7 mouse cellular contexts compared by ENCODE assay signal in genomic region chr14:105295820-105296582, GRCm38 (mm10). TPM values are rescaled to one million over a fixed set of nuclear protein-coding genes. Genes with fewer than 3 reads are reported as not detected.
DNase-seq lines count a peak whose midpoint lies in the region; ATAC-seq and TF ChIP-seq lines count a peak whose summit lies in the region.

No protein-coding gene starts in this region.

- DNase-seq in left cerebral cortex, adult 2 months (ENCODE audit: extremely low spot score in 1 of 2, low spot score in 2 of 2) = no peak
- DNase-seq in left cerebral cortex, postnatal 4 days = no peak
- peak; percentile 36 for DNase-seq in Muller cell, postnatal 12 days (ENCODE audit: inconsistent ontology term)
- DNase-seq in embryo, embryonic 11.5 days (ENCODE audit: low read depth, low spot score) = peak; percentile 31
- no peak for DNase-seq in thymus, adult 2 months
- DNase-seq in adrenal gland, adult 8-10 months = no peak

- peak; percentile 79 for TF ChIP-seq CTCF in left cerebral cortex, adult 2 months (IDR thresholded peaks at IDR 0.05)
- TF ChIP-seq CTCF in thymus, adult 2 months (IDR thresholded peaks at IDR 0.05; ENCODE audit: borderline replicate concordance, control insufficient read depth, extremely low read depth, insufficient read depth, low read length, poor library complexity) = no peak

- no peak for TF ChIP-seq POLR2A in thymus, adult 2 months (IDR thresholded peaks at IDR 0.05; ENCODE audit: control insufficient read depth, extremely low read depth, insufficient read depth, low read length, poor library complexity)

- ATAC-seq in megakaryocyte progenitor cell, adult 5-6 weeks (replicated peaks; ENCODE audit: poor library complexity) = peak; percentile 90

- no peak overlapping the region for H3K27ac ChIP-seq in left cerebral cortex, adult 2 months
- H3K27ac ChIP-seq in thymus, adult 2 months (ENCODE audit: control insufficient read depth, insufficient read depth, low read length) = no peak overlapping the region

- no peak overlapping the region for H3K4me3 ChIP-seq in left cerebral cortex, adult 2 months
- H3K4me3 ChIP-seq in thymus, adult 2 months (ENCODE audit: control insufficient read depth, insufficient read depth, low read length) = no peak overlapping the region

- no peaks in the 10 kb centered on the region for H3K27me3 ChIP-seq in thymus, adult 2 months (ENCODE audit: control insufficient read depth, insufficient read depth, low read length)

- peaks cover 3% of the 10 kb centered on the region; the same call in 1 of the 2 replicates for H3K36me3 ChIP-seq in thymus, adult 2 months (ENCODE audit: control insufficient read depth, insufficient read depth, low read length)

- WGBS in thymus, adult 2 months = 64% methylated on average over 6 of the region's 6 CpGs

- intact Hi-C loops in left cerebral cortex, adult 2 months (cut with DNase I) = loop anchor here (2.0 to 10.0 kb wide), 3 partner anchors 63 to 1261 kb away; no protein-coding TSS in a partner anchor
- intact Hi-C loops in left cerebral cortex, postnatal 4 days (cut with DNase I) = loop anchor here (5.0 kb wide), 1 partner anchor 114 kb away; no protein-coding TSS in a partner anchor

- H3K4me1 ChIP-seq in thymus, adult 2 months (replicated peaks; ENCODE audit: control insufficient read depth, insufficient read depth, low read length) = no peaks in the 10 kb centered on the region

RNA-seq across cellular contexts. Expression of gene Ndfip2, which starts 37.6 kb away (rescaled TPM):
- total RNA-seq in left cerebral cortex, adult 2 months (2021) = 100 to 1,000 TPM in 1 of 2 experiments, 10 to 100 TPM in 1; 97.9 to 103 TPM
- 10 to 100 TPM; 79.2 to 80.4 TPM for total RNA-seq in left cerebral cortex, postnatal 4 days (2021)
- total RNA-seq in megakaryocyte progenitor cell, adult 5-6 weeks (2015) = 15.5 and 21.0 TPM in 2 replicates
- total RNA-seq in megakaryocyte progenitor cell, adult 5-6 weeks (2017) = 12.0 and 13.7 TPM in 2 replicates
- polyA plus RNA-seq in thymus, adult 2 months (2012; rRNA removed) = 57.7 and 59.2 TPM in 2 replicates
- 10 to 100 TPM; 39.5 to 42.7 (median 40.2) TPM for total RNA-seq in adrenal gland, adult 8-10 months (2022)

Comparison
In these comparisons a context has a peak if more than half of its experiments do, and no peak if none do; other contexts are left out.
1. DNase-seq: peak in Muller cell, postnatal 12 days (single experiment) and embryo, embryonic 11.5 days (single experiment); none in left cerebral cortex, adult 2 months (0 of 2), left cerebral cortex, postnatal 4 days (single experiment), thymus, adult 2 months (single experiment) and adrenal gland, adult 8-10 months (single experiment).